Mouse (Mus musculus) erythroblast, adult 5-6 weeks (primary cell): ENCODE measurements at regions not wholly inside any gene's neighbourhood (a gene's known extent, or its start where the extent isn't known, plus 50 kb on each side); places are given as distances from the start of the nearest gene placed in this dataset.

Source experiments
- ATAC-seq: replicated peaks from 2 replicates; pipeline ENCODE4 v1.8.0; 2016; ENCODE audit warnings: moderate number of reproducible peaks, mild to moderate bottlenecking, moderate TSS enrichment, inconsistent platforms; ENCODE audit not compliant: poor library complexity, low FRiP score, severe bottlenecking

DNA sequence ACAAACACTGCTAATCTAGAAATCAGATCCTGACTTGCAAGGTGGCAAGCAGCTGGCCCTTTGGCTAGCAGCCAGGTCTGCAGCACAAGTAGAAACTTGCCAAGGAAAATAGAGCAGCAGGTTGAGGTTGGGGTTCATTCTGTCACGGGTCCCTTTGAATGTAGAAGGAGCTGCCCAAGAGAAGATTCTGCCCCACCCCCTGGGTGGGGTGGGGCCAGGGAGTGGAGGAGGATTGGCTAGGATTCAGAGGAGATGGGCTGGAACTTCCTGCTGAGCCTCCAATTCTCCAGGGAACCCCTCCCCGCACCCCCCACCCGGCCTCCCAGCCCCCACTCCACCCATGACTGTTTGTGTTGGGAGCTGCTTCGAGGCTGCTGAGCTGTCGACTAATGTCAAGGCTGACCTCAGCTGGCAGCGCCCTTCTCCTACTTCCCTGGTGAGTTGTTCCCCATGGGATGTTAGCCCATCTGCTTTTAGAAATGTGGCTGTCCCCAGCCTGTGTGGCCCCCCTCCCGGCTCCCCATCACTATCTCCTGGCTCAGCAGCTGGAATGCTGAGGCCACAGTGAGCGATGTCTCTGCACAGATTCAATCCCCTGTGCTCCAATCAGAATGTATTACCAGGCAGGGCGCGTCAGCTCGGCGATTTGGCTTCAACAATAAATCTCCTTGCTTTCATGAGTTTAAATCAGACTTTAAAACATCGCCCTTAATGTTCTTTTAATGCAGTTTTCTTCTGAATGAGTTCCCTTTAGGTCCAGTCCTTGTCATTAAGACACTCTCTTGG, 447.8 kb upstream of the Kif2a start:
- ATAC-seq: no peak

DNA sequence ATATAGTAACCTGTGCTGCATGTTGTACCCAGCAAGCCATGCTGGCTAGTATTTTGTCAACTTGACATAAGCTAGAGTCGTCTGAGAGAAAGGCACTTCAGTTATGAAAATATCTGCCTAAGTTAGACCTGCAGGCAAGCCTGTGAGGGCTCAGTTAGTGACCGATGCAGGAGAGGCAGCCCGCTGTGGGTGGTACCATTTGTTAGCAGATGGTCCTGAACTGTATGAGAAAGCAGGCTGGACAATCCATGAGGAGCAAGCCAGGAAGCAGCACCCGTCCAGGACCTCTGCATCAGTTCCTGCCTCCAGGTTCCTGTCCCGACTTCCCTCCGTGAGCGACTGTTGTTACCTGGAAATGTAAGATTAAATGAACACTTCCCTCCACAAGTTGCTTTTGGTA, 440.9 kb upstream of the Kif2a start:
- ATAC-seq: no peak

DNA sequence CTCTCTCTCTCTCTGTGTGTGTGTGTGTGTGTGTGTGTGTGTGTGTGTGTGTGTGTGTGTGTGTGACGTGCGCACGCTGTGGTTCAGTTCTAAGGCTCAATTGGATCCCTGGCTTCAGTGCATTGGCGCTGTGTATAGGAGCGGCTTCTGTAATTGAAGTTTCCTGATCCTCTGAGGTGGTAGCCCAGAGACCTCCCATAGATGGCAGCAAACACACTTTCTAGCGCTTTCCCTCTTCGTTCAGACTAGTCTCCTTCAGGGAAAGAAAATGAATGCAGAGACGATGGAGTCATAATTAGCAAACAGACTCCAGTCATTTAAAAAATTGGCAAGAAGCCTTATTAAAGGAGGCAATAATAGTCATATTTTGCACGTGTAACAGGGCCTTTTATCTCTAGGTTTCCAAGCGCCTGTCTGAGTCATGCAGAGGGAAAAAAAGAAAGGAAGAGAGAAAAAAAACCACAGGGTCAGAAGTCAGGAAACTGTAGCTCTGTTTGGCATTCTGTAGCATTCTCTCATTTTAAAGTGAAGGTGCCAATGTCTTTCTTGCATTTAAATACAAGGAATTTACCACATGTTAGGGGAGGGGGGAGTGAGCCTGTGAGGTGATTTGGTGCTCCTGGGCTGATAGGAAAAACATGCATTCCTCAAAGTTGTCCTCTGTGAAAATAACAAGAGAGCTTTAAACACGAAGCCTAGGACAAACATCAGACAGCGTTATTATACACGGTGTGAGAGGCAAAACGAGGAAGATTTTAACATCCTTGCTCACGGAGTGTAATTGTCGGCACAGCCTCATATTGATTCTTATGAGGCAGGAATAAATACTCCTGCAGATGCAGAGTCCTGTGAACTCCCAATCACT, 439.4 kb upstream of the Kif2a start:
- ATAC-seq: no peak

DNA sequence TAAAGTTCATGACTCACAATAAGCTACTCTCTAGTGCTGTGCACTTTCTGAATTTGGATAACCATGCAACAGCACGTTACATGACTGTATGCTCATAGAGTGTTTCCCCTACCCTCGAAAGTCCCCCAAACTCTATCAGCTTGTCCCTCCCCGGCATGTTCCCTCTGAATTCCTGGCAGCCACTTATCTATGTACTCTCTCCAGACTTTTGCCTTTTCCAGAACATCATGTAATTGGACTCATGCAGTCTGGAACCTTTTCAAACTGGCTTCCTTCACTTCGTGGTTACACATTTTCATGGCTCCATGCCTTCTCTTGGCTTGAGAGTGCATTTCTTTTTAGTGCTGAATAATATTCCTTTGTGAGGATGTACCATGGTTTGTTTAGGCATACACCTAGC, 436.8 kb upstream of the Kif2a start:
- ATAC-seq: no peak

DNA sequence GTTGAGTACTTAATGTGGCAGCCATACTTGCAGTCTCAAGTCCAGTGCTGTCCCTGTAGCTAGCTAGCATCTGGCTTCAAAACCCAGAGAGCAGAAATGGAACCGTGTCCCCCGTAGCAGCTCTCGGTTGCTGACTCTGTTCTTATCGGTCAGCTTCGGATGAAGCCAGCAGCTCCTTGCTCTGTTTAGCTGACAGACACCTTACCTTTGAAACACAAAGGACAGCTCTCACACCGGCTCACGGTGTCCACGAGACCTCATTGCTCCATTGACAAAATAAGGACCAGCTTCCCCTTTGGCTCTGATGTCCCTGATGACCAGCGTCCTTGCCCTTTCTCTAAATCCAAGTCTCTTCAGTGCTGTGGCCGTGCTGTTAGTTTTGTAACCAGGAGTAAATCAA, 435.3 kb upstream of the Kif2a start:
- no peak for ATAC-seq

DNA sequence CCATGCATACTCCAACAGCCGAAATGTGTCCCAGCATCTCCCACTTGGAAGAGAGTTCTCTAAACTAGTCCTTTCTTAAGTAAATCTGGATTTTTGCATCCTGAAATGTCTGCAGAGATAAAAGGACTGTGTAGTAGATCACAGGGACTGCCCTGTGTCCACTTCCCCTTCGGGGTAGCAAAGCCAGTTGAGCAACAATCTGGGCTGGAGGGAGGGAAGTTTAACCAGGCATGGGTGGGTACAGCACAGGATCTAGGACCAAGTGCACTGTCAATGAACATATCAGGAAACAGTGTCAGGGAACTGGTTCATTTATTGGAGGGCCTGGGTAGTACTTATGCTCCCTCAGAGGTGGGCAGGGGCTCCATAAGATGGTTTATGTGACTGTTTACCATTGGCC, 434.5 kb upstream of the Kif2a start:
- ATAC-seq: no peak

DNA sequence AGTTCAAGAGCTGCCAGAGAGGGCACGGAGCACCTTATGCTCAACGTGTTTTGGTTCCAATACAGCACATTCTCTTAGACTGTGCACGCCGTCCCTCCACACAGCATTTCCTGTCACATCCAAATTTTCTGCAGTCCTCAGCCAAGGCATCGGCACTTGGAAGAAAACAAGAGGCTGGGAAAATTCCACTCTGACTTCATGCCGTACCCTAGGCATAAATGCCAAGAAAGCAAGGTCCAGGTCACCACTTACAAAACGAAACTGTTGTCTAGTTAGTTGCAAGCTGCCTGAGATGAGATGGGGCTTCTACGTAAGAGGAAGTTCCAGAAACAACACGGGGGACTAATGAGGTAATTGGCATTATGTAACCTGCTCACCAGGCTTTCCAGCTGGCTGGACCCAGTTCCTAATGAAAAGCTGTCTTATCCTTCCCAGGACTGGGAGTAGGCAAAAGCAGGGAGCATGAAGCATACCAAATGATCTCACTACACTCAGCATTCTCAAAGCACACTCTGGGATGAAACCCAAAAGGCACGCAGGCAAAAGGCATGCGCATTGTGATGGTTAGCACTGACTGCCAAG, 427.8 kb upstream of the Kif2a start:
- ATAC-seq: no peak

DNA sequence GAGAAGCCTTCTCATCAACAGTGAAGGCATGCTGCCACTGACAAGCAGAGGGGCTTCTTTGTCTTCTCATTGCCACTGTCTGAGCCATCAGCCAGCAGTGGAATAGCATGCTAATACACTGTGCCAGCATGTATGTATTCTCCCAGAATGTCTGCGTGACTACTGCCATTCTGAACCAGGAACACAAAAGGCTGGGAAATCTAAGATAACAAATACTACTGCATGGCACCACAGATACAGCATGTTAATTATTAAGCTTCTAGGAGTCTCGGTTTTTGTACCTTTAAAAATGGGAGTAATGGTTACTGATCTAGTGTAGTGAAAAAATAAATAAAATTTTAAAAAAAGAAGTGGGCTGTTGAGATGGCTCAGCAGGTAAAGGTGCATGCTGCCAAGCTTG, 425.9 kb upstream of the Kif2a start:
- no peak for ATAC-seq

DNA sequence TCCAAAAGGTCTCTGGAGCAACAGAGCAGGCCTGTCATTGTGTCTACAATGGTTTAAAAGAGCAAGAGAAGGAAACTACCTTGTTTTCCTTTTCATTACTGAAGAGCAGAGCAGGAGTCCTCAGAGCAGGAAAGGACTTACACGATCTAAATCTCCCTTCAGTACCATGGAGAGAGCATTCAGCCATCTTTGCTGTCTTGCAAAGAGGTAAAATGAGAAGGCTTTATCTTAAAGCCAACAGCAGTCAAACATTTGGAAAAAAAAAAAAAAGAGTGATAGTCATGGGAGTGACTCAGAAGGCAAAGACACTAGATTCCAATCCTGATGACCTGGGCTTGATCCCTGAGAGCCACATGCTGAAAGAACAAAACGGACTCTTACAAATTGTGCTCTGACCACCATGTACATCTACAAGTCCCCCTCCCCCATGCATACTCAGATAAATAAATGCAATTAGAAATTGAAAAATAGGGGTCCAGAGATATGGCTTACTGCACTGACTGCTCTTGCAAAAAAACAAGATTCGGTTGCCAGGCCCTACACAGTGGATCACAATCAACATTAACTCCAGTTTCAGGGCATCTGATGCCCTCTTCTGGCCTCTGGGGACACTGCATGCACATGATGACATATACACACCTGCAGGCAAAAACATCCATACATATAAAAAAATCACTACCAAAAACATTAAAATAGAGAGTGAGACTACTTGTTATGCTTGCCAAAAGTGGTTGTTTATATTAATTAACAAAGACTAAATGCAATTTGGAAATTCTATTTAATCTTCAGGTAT, 397.6 kb upstream of the Kif2a start:
- ATAC-seq: no peak

DNA sequence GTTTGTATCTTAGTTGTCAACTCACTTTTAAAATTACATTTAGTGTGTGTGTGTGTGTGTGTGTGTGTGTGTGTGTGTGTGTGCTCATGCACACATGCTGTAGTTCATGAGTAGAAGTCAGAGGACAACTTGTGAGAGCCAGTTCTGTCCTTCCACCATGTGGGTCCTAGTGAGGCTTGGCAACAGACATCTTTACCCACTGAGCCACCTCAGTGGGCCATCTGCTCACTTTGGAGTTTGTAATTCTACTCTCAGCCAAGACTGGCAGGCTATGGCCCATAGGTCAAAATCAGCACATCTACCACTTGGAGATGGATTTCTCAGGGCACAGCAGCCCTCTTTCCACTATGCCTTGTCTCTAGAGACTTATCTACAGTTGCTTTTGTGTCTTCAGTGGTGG, 388.3 kb upstream of the Kif2a start:
- no peak for ATAC-seq

DNA sequence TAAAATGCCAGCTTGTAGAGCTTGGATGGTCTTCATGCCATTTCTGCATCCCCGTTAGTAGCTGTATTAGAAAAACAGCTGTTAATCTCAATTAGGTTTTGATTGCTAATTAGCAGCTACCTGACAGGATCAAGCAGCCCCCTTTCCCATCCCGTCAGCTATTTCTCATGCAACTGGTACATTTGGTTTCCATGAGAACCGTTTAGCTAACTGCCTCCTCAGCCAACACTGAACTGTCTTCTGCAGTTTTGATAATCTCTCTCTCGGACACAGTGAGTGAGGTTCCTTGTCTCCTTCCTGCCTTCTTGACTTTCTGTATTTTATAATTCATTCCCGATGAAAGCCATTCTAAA, 385.7 kb upstream of the Kif2a start:
- no peak for ATAC-seq

DNA sequence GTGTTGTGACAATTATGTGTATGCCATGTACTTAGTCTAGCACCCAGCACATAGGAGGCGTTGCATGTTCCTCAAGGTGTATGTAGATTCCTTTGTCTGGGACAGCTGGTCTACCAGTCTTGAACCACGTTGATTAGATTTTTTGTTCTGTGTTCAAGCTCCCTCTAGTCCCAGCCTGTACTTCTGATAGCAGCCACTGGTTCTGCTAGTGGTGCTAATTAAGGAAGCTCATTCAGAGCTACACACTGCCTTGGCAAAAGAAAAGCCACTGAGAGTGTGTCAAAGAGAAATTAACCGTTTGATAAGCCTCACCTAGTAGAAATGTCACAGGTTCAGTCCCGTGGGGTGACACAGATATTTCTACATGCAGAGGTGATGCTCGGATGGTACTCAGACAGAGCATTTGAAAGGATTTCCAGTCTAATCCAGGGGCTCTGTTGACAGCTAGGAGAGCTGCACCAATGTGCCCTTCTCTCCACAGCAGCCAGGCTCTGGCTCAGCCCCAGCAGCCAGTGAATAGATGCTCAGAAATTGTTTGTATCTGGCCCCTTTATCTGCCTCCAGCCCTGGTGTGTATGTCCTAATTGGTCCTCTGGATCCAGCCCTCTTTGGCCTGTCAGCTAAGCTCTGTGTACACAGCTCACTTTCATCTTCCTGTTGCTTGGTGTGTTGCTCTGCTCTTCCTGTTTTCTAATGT, 385.2 kb upstream of the Kif2a start:
- ATAC-seq: no peak

DNA sequence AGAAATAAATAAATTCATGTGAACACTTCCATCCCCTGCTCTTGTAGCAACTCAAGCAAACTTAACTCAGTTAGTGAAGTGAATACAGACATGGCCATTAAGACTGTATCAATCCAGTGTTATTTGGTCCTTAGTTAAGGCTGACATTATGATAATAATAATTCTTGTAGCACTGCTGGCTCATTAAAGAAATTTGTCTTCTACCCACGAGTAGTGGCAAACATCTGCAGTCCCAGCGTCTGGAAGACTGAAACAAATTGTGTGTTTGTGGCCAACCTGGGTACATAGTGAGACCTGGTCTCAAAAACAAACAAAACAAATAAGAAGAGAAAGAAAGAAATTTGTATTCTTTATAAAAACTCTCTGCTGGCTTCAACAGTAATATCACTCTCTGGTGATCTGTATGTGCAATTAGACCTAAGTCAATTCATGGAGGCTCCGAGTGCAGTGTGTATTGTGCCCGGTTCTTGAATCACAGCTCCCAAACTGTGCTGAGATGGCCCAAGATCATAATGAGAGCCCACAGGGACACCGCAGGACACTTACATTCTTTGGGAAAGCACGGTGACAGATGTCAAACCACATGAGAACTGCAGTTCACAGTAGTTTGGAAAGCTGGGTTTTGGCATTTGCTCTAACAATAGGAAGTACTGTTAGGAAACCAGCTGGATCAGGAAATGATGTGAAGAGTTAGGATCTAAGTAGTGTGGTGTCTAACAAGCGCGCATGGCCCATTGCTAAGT, 376.9 kb upstream of the Kif2a start:
- ATAC-seq: no peak

DNA sequence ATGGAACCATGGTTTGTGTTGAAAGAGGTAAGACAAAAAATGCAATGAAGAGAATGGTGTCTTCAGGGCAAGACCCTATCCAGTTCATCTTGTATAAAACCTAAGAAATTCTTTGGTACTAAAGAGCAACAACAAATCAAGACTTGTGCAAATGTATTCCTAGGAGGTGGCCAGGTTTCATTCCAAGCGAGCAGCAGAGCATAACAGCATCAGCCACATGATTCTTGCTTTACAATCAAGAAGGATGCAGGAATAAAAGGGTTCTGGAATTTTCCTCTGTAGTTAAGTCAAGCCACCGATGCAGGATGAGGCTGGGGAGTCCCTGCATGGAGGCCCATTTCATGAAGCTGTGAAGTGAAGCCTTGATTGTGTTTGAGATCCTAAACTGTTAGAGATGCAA, 374.1 kb upstream of the Kif2a start:
- ATAC-seq: no peak

DNA sequence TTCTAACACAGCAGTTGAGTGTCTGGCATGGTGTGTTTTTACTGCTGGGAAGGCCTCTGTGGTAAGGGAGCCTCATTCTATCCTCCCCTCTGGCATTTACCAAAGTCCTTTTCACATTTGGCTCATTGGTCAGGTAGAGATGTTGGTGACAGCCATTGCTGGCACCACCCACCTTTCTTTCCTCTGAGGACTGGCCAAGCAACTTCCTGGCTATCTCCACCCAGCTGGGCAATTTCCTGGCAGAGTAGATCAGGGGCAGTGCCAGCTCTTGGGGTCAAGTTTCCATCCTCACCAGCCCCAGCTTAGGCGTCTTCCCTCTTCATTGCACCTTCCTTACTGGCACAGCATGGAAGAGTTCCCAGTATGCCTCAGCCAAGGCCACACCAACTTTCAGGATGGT, 372.5 kb upstream of the Kif2a start:
- no peak for ATAC-seq

DNA sequence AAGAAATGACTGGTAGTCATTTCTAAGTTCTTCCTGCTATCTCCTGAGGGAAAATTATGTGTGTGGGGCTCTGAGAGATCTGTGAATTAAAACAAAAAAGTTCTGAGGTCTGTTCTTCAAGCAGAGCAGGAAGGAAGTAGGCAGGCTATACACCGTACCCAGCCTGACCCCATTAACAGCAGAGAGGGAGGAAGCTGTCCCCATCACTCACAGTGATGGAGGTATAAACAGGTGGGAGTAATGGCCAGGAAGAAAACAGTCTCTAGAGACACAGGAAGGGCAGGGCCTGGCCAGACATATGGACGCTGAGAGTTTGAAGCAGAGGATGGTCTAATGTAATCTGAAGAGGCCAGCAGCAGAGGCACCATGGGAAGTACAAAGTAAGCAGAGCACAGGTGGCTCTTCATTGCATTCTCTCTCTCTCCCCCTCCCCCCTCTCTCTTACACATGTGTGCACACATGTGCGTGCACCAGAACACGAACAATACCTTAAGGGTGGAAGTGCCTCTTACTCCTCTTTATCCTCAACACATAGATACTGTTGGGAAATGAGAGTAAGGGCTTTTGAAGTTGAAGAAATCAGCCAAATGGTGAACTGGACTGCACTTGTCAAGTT, 367.7 kb upstream of the Kif2a start:
- ATAC-seq: no peak

DNA sequence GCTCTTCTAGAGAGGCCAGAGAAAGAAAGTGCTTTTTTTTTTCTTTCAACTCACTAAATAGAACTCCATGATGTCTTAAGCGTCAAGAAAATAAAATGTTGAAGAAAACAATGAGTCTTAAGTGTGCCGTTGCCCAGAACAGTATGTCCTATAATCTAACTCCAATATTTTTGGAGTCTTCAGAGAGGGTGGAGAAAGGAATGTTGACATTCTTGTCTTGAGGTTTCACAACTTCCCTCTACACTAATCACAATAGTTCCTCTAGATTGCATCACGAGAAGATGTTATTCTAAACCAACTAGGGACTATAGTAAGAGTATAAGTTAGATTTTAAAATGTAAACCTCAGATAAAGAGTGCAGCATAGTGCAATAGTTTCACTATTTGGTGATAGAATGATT, 367.1 kb upstream of the Kif2a start:
- no peak for ATAC-seq

DNA sequence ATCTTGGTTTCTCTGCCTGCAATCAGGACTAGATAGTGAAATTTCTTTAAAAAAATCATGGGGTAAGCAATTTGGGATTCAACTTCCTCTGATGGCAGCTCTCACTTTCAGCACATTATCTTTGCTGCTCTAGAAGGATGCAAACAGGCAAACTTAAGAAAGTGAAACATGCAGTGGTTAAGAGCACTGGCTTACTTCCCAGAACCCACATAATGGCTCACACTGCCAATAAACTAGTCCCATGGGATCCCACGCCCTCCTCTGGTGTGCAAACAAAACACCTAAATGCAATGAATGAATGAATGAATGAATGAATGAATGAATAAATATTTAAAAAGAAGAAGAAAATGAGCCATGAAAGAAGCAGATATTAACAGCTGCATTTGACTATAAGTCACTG, 356.1 kb upstream of the Kif2a start:
- no peak for ATAC-seq

DNA sequence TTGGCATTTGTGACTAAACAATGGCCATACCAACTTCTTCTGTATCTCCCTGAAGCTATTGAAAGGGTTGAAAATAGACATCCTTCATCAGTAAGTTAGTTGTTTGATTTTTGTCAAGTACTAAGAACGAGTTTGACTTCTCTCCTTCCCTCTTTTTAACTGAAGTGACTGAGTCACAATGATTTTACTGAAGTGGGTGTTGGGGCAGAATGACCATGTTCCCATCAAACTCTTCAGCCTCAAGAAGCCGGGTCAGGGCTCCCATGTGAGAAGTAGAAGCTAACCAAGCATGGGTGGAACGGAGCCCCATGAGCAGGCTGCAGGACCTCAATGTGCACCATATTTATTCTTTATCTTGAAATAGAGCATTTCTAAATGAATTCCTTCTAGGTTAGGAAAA, 350.7 kb upstream of the Kif2a start:
- no peak for ATAC-seq
